Mouse (Mus musculus): ENCODE data around the gene Slc6a9.

DNA sequence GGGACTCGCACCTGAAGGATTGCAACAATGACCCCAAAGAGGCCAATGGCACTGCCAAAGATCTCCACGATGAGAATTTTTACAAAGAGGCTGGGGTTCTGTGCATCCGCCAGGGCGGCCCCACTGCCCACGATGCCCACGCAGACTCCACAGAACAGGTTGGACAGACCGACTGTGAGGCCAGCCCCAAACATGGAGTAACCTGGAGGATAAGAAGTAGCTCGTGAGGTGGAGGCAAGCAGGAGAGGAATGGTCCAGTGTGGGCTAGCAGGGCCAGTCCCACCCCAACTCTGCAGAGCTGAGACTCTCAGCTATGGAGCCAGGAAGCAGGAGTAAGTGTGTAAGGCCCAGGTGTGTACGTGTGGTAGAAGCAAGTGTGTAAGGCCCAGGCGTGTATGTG is 50.8 kb downstream of the Slc6a9 start:
- no peak for TF ChIP-seq CTCF (IDR thresholded peaks at IDR 0.05; ENCODE audit: insufficient read depth, low read depth, low read length)
- TF ChIP-seq POLR2A (IDR thresholded peaks at IDR 0.05; ENCODE audit: insufficient read depth, low read depth, low read length): no peak

Data from olfactory bulb, adult 2 months (tissue).